Mouse (Mus musculus): Measurements from ENCODE around the gene Nat8. TPM values are rescaled to one million over a fixed set of nuclear protein-coding genes. Genes with fewer than 3 reads are reported as not detected.

Gene Nat8
- polyA plus RNA-seq, 1 experiment from 2014 or later: 0.12 TPM

Small RNA genes within 50 kb of the gene (microRNA-seq; reads per million reads assigned to microRNA genes)
- gene Mir6375: not detected

Other genes starting within 250 kb of the Nat8 start
- 1.5 TPM in 2 replicates for gene Alms1, start 244.6 kb downstream of the Nat8 start, polyA plus RNA-seq (2015; fragmentation: Nextera tagmentation; extraction: Ambion mirVana)
- not detected in 2 replicates for gene Nat8f7, start 118.9 kb downstream of the Nat8 start, polyA plus RNA-seq (2015; fragmentation: Nextera tagmentation; extraction: Ambion mirVana)
- gene Nat8f3, start 66.3 kb downstream of the Nat8 start, polyA plus RNA-seq (2015; fragmentation: Nextera tagmentation; extraction: Ambion mirVana): not detected in 2 replicates
- not detected in 2 replicates for gene Nat8f6, start 11.1 kb downstream of the Nat8 start, polyA plus RNA-seq (2015; fragmentation: Nextera tagmentation; extraction: Ambion mirVana)
- not detected in 2 replicates for gene Nat8f5, start 11.1 kb downstream of the Nat8 start, polyA plus RNA-seq (2015; fragmentation: Nextera tagmentation; extraction: Ambion mirVana)
- gene Nat8f2, start 37.1 kb upstream of the Nat8 start, polyA plus RNA-seq (2015; fragmentation: Nextera tagmentation; extraction: Ambion mirVana): not detected in 2 replicates
- gene Nat8f4, start 72.8 kb upstream of the Nat8 start, polyA plus RNA-seq (2015; fragmentation: Nextera tagmentation; extraction: Ambion mirVana): 1.7 and 2.0 TPM in 2 replicates
- 17.2 and 19.1 TPM in 2 replicates for gene Tprkb, start 79.8 kb upstream of the Nat8 start, polyA plus RNA-seq (2015; fragmentation: Nextera tagmentation; extraction: Ambion mirVana)
- 19.1 and 20.5 TPM in 2 replicates for gene Nat8f1, start 83.6 kb upstream of the Nat8 start, polyA plus RNA-seq (2015; fragmentation: Nextera tagmentation; extraction: Ambion mirVana)
- gene Dusp11, start 129.6 kb upstream of the Nat8 start, polyA plus RNA-seq (2015; fragmentation: Nextera tagmentation; extraction: Ambion mirVana): 20.7 and 28.1 TPM in 2 replicates
- not detected in 2 replicates for gene Figla, start 184.1 kb upstream of the Nat8 start, polyA plus RNA-seq (2015; fragmentation: Nextera tagmentation; extraction: Ambion mirVana)
- gene Add2, start 196.6 kb upstream of the Nat8 start, polyA plus RNA-seq (2015; fragmentation: Nextera tagmentation; extraction: Ambion mirVana): 87.9 and 93.6 TPM in 2 replicates

Data from liver, embryonic 16.5 days (tissue).